Mouse (Mus musculus) lung, postnatal 4 days (tissue): ENCODE measurements around the gene Pax4.

Experiments used
- DNase-seq, 2 experiments: peaks; one replicate each; pipeline ENCODE4 v3.0.0; 2021

Pax4 gene

GRCm38 (mm10) chr6:28449253-28449652 lies at the start of gene Pax4:
Pax4 (minus strand) TSS chr6:28449353.
- DNase-seq, result no peak

GRCm38 (mm10) chr6:28497837-28498236 lies 48.7 kb upstream of the Pax4 start:
- DNase-seq, result peak; percentile 27 to 33

GRCm38 (mm10) chr6:28491198-28491597 lies 42.0 kb upstream of the Pax4 start:
- no peak for DNase-seq

DNA sequence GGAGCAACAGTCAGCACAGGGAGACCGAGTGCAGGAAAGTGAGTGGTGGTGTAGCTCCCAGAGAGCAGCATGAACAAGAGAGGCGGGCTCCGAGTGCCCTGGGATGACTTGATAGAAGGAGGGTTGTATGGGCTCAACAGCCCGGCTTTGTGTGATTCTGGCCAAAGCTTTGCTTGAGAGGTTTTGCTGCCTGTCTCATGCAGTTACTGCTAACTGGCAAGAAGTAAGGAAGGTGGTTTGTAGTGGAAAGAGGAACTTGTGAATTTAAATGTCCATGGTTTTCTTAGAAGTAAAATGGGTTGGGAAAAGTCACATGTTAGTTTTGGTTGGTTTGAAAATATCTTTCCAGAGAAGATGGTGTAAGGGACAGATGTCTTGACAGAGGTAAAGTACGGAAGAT lies 41.5 kb upstream of the Pax4 start:
- DNase-seq, result no peak

GRCm38 (mm10) chr6:28488204-28488851 lies 39.2 kb upstream of the Pax4 start:
- no peak for DNase-seq

- DNase-seq, result no peak
Measured at GRCm38 (mm10) chr6:28486905-28487304, 37.8 kb upstream of the Pax4 start.

- DNase-seq, result no peak
Measured at GRCm38 (mm10) chr6:28486471-28486870, 37.3 kb upstream of the Pax4 start.

DNA sequence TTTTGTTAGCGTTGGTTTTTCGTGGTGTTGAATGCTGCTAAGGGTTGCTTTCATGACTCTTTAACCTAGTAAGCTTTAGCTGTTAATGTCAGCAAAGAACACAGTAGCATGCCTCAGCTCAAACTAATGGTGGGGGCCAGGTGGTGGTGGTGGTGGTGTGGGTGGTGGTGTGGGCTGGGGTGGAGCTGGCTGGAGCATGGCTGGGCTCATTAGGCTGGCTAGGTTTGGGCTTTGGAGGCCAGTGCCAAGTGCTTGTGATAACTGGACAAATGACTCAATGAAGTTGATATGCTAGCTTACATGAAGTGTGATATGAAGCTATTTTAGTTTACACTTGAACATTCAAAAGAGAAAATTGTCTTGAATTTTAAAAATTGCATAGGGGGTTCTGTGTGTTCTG lies 36.9 kb upstream of the Pax4 start:
- DNase-seq, result no peak

- DNase-seq, result no peak
Measured at GRCm38 (mm10) chr6:28482711-28483315, 33.7 kb upstream of the Pax4 start.

DNA sequence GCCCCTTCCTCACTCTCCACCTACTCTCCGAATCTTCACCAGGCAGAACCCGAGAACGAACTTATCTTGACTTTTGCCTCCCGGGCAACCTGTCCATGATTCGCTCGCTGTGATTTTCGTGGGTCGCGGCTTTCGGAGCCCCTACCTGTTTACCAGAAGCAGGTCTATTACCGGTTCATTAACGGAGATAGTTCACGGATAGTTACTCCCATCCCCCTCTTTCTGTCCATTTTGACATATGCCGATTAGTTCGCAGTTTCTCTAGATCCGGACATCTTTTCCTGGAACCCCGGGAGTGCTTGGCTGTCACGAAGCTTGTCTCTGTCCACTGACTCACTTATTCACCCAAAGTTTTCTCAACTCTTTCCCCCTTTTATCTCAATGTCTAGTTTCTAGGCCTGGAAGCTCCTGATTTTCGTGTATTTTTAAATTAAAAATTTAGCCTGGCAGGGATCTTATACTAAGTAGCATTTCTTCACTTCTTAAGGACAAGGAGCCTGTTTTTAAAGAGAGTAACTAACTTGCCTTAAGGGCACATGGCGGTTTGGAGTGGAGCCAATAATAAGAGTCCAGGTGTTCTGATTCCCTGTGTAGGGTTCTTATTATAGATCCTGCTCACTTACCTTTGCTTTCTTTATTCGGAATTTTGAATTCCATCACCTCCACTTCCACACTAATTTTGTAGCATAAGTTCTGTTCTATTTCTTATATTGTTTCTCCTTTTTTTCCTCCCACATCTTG lies 31.8 kb upstream of the Pax4 start:
- DNase-seq, result no peak

GRCm38 (mm10) chr6:28479865-28480751 lies 31.0 kb upstream of the Pax4 start:
- peak; percentile 98 to 100 for DNase-seq

DNA sequence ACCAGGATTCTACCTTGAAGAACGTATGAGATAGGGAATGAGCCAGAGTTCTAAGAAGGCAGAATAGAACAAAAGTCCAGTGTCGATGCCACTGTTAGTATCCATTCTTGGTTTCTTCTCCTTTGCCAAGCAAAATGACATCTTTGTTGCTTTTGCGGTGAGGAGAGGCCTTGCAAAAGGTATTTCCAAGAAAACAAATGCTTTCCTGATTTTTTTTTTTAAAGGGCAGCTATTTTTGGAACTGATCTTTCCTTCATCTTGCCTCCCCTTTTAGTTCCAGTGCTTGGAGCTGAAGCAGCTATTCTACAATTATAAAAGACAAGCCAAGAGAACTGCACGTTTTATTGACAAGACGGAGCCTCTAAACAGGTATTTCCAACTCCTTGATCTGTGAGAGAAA lies 25.7 kb upstream of the Pax4 start, which contains the start of gene Snd1:
Gene Snd1, plus strand, starts transcription at position 301 of the 400 bp plus-strand sequence.
- DNase-seq, result no peak

DNA sequence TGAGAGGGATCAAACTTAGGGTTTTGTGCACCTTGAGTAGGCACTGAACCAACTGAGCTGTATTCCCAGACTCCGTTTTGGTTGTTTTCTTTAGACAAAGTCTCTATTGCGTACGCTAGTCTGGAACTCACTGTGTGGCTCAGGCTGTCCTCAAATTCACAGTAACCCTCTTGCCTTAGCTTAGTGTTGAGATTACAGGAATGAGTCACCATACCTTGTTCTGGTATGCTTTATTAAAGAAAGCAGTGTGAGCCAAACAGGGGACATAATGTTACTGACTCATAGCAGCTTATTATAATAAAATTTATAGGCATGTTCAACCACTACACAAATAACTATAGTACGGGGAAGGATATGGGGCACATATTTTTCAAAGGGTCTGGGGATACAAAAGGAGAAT lies 25.1 kb upstream of the Pax4 start:
- no peak for DNase-seq

GRCm38 (mm10) chr6:28471284-28472035 lies 22.3 kb upstream of the Pax4 start:
- DNase-seq, result no peak

DNA sequence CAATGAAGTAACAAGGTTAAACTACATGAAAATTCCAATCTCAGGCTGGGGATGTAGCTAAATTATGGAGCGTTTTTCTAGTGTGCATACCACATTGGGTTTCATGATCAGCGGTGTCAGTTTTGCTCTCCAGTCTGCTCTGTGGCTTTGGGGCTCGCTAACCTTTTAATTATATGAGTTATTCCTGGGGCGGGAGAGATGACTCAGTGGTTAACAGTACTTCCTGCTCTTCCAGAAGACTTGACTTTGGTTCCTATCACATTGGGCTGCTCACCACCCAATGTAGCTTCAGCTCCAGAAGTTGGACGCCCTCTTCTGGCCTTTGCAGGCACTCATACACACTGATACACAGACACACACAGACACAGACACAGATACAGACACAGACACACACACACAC lies 21.5 kb upstream of the Pax4 start:
- no peak for DNase-seq

- DNase-seq, result no peak
Measured at GRCm38 (mm10) chr6:28470017-28470602, 21.0 kb upstream of the Pax4 start.

DNA sequence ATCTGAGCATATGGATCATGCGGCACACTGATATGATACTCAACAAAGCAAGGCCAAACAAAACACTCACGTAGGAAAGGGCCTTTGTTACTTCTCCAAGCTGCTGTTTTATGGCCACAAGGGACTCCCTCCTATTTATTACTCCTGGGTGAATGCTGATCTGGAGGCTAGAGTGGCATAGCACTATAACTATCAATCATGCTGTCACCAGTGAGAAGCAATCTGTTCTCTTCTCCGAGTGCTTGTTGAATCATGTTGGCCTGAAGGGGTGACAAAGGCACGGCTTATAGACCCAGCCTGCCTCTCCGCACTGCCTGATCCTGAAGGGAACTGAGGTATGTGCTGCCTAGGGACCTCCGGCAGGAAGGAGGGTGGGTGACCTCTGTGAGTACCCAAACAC lies 15.5 kb upstream of the Pax4 start:
- DNase-seq, result no peak

DNA sequence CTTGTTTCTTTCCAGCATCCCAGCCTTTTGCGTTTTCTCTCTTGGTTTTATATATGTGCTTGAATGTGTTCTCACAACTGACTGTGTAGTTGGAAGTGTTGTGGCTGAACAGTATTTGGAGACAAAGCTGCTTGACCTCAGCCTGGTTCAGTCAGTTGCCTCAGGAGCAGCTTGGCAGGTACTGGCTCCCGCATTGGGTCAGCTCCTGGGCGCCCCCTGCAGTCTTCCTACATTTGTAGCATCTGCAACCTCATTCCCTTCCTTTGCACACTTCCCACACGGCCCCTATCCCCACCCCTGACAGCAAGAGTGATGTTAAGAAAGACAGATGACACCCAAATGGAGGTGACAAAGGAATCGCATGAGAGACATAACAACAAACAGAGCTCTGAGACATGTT lies 11.4 kb upstream of the Pax4 start:
- peak; percentile 55 to 73 for DNase-seq

DNA sequence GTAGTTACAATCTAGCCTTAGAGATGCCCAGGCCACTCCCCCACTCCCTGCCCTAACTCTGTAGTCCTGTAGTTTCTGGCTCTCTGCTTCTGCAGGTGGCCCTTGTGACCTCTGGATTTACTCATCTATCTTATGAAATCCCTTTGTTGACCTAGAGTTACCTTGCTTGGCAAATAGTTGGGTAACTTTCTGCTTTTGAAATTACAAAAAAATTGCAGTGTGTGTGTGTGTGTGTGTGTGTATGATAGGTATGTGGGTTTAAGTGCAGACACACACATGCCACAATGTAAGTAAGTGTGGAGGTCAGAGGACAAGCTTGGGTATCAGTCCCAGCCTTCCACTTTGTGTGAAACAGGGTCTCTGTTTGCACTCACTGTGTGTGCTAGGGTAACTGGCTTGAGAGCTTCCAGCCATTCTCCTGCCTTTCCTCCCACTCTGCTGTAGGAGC lies 10.1 kb upstream of the Pax4 start:
- no peak for DNase-seq

GRCm38 (mm10) chr6:28450977-28451376 lies 1.8 kb upstream of the Pax4 start:
- DNase-seq, result no peak

GRCm38 (mm10) chr6:28450481-28450880 lies 1.3 kb upstream of the Pax4 start:
- DNase-seq, result no peak

GRCm38 (mm10) chr6:28447937-28448336 lies 1.2 kb downstream of the Pax4 start:
- DNase-seq, result no peak
